Mouse (Mus musculus): ENCODE results near the gene Rpl29.

- TF ChIP-seq GATA1 (IDR thresholded peaks at IDR 0.05; ENCODE audit: borderline replicate concordance, low read length) (no peak), FLI1 (IDR thresholded peaks at IDR 0.05; ENCODE audit: low read length) (no peak)
Observed at GRCm38 (mm10) chr9:106429221-106430014, at the start of gene Rpl29.

Data from megakaryocyte, embryonic 14.5 days (primary cell).